Mouse (Mus musculus): ENCODE measurements around the gene Stx2. TPM values are rescaled to one million over a fixed set of nuclear protein-coding genes. Genes with fewer than 3 reads are reported as not detected.

Stx2 gene
- polyA plus RNA-seq, 1 experiment from 2014 or later, result 8.7 TPM

GRCm38 (mm10) chr5:129045641-129046580 is 37.5 kb upstream of the Stx2 start:
- Histone ChIP-seq H3K9me3 (ENCODE audit: control insufficient read depth) (no peaks in the 10 kb centered on the region), H3K4me1 (replicated peaks; ENCODE audit: control insufficient read depth, insufficient read depth, low read length) (no peaks in the 10 kb centered on the region), H3K27me3 (replicated peaks; ENCODE audit: control insufficient read depth, insufficient read depth, low read length) (no peaks in the 10 kb centered on the region), H3K4me3 (ENCODE audit: low read depth, low read length) (no peak overlapping the region), H3K9ac (ENCODE audit: low read depth, low read length) (no peak overlapping the region), H3K4me2 (replicated peaks; ENCODE audit: low read depth) (no peak overlapping the region), H3K27ac (ENCODE audit: low read depth, low read length) (no peak overlapping the region), H3K36me3 (ENCODE audit: control insufficient read depth, insufficient read depth) (no peaks in the 10 kb centered on the region)
- WGBS, result 60% methylated on average over 26 of the region's 26 CpGs
- no peak for TF ChIP-seq CTCF (IDR thresholded peaks at IDR 0.05; ENCODE audit: low read depth)
- ATAC-seq, result no peak

DNA sequence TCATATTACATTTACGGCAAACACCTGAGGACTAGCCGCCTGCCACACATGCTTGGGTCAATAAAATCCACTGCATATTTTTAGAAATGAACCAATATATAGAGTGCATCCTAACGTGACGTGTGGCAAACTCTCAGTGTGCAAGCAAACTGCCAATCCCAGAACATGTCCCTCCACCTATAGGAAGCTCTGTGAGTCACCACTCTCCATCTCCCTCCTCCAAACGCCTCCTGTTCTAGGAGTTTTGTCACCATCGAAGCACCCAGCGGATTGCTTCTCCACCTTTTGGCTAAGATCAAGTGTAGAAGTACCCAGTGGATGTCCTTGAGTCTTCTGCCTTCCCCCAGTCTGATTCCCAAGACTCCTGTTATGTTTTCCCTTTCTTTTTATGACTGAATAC is 29.4 kb upstream of the Stx2 start:
- H3K4me2 ChIP-seq (replicated peaks; ENCODE audit: low read depth), result no peak overlapping the region
- 73% methylated on average over 7 of the region's 7 CpGs for WGBS
- TF ChIP-seq CTCF (IDR thresholded peaks at IDR 0.05; ENCODE audit: low read depth), result no peak
- no peaks in the 10 kb centered on the region for H3K4me1 ChIP-seq (replicated peaks; ENCODE audit: control insufficient read depth, insufficient read depth, low read length)
- H3K9ac ChIP-seq (ENCODE audit: low read depth, low read length), result no peak overlapping the region
- H3K9me3 ChIP-seq (ENCODE audit: control insufficient read depth), result no peaks in the 10 kb centered on the region
- no peaks in the 10 kb centered on the region for H3K36me3 ChIP-seq (ENCODE audit: control insufficient read depth, insufficient read depth)
- H3K27ac ChIP-seq (ENCODE audit: low read depth, low read length), result no peak overlapping the region
- ATAC-seq, result no peak
- no peak overlapping the region for H3K4me3 ChIP-seq (ENCODE audit: low read depth, low read length)
- H3K27me3 ChIP-seq (replicated peaks; ENCODE audit: control insufficient read depth, insufficient read depth, low read length), result no peaks in the 10 kb centered on the region

DNA sequence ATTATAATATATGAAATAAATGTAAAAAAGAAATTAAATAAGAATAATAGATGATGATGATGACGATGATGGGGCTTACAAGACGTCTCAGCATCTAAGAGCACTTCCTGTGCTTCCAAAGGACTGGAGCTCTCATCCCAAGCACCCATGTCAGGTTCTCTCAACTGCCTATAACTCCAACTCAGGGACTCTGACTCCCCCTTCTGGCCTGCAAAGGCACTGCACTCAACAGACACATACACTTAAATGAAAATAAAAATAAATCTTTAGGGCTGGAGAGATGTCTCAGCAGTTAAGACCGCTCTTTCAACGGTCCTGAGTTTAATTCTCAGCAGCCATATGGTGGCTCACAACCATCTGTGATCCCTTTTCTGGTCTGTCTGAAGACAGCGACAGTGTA is 28.3 kb upstream of the Stx2 start:
- no peak overlapping the region for H3K9ac ChIP-seq (ENCODE audit: low read depth, low read length)
- no peak overlapping the region for H3K4me3 ChIP-seq (ENCODE audit: low read depth, low read length)
- H3K4me2 ChIP-seq (replicated peaks; ENCODE audit: low read depth), result no peak overlapping the region
- H3K9me3 ChIP-seq (ENCODE audit: control insufficient read depth), result no peaks in the 10 kb centered on the region
- no peak for ATAC-seq
- WGBS, result 85% methylated on average over 5 of the region's 5 CpGs
- no peaks in the 10 kb centered on the region for H3K4me1 ChIP-seq (replicated peaks; ENCODE audit: control insufficient read depth, insufficient read depth, low read length)
- 0 out of 2 replicates have a peak, but pooled peaks have one; percentile 21 for TF ChIP-seq CTCF (IDR thresholded peaks at IDR 0.05; ENCODE audit: low read depth)
- H3K36me3 ChIP-seq (ENCODE audit: control insufficient read depth, insufficient read depth), result no peaks in the 10 kb centered on the region
- no peak overlapping the region for H3K27ac ChIP-seq (ENCODE audit: low read depth, low read length)
- no peaks in the 10 kb centered on the region for H3K27me3 ChIP-seq (replicated peaks; ENCODE audit: control insufficient read depth, insufficient read depth, low read length)

- TF ChIP-seq CTCF (IDR thresholded peaks at IDR 0.05; ENCODE audit: low read depth), result no peak
- H3K36me3 ChIP-seq (ENCODE audit: control insufficient read depth, insufficient read depth), result no peaks in the 10 kb centered on the region; the same call in 1 of the 2 replicates
- no peak overlapping the region for H3K4me2 ChIP-seq (replicated peaks; ENCODE audit: low read depth)
- H3K27ac ChIP-seq (ENCODE audit: low read depth, low read length), result no peak overlapping the region
- H3K9ac ChIP-seq (ENCODE audit: low read depth, low read length), result no peak overlapping the region
- no peaks in the 10 kb centered on the region for H3K4me1 ChIP-seq (replicated peaks; ENCODE audit: control insufficient read depth, insufficient read depth, low read length)
- 72% methylated on average over 5 of the region's 5 CpGs for WGBS
- no peak overlapping the region for H3K4me3 ChIP-seq (ENCODE audit: low read depth, low read length)
- H3K9me3 ChIP-seq (ENCODE audit: control insufficient read depth), result no peaks in the 10 kb centered on the region
- no peaks in the 10 kb centered on the region for H3K27me3 ChIP-seq (replicated peaks; ENCODE audit: control insufficient read depth, insufficient read depth, low read length)
- no peak for ATAC-seq
Observed at GRCm38 (mm10) chr5:129029131-129029723, 20.9 kb upstream of the Stx2 start.

GRCm38 (mm10) chr5:129026637-129027036 is 18.3 kb upstream of the Stx2 start:
- ATAC-seq, result no peak
- whole genome bisulfite sequencing, result 70% methylated on average over 1 of the region's 1 CpGs
- H3K36me3 ChIP-seq (ENCODE audit: control insufficient read depth, insufficient read depth), result peaks cover 5% of the 10 kb centered on the region; the same call in 1 of the 2 replicates
- no peak overlapping the region for H3K27ac ChIP-seq (ENCODE audit: low read depth, low read length)
- H3K4me1 ChIP-seq (replicated peaks; ENCODE audit: control insufficient read depth, insufficient read depth, low read length), result no peaks in the 10 kb centered on the region
- no peak; the same call in 1 of the 2 replicates for TF ChIP-seq CTCF (IDR thresholded peaks at IDR 0.05; ENCODE audit: low read depth)
- H3K9me3 ChIP-seq (ENCODE audit: control insufficient read depth), result no peaks in the 10 kb centered on the region
- no peak overlapping the region for H3K9ac ChIP-seq (ENCODE audit: low read depth, low read length)
- H3K27me3 ChIP-seq (replicated peaks; ENCODE audit: control insufficient read depth, insufficient read depth, low read length), result no peaks in the 10 kb centered on the region
- no peak overlapping the region for H3K4me2 ChIP-seq (replicated peaks; ENCODE audit: low read depth)
- no peak overlapping the region for H3K4me3 ChIP-seq (ENCODE audit: low read depth, low read length)

DNA sequence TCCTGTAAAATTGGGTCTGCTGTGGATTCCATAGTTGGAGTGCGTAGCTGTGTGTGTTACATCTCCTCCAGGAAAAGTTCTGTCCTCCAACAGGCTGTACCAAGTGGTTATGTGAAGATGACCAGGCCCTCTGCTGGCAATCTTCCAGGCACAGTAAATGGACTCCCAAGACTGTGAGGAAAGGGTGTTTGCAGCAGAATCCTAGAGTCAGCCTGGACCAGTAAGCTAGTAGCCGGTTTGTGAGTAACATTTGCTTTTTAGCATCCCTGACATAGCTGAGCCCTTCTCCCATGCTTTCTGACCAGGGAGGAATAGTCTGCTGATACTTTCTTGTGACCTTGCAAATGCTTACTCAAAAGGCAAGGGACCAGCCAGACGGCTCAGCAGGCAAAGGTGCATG is 17.8 kb upstream of the Stx2 start:
- H3K4me2 ChIP-seq (replicated peaks; ENCODE audit: low read depth), result no peak overlapping the region
- ATAC-seq, result no peak
- 82% methylated on average over 3 of the region's 3 CpGs for WGBS

More for the DNA sequence above, 17.8 kb upstream of the Stx2 start:
- no peaks in the 10 kb centered on the region for H3K9me3 ChIP-seq (ENCODE audit: control insufficient read depth)
- H3K9ac ChIP-seq (ENCODE audit: low read depth, low read length), result no peak overlapping the region
- no peak for TF ChIP-seq CTCF (IDR thresholded peaks at IDR 0.05; ENCODE audit: low read depth)
- no peak overlapping the region; the same call in 1 of the 2 replicates for H3K27ac ChIP-seq (ENCODE audit: low read depth, low read length)
- H3K4me3 ChIP-seq (ENCODE audit: low read depth, low read length), result no peak overlapping the region
- peaks cover 5% of the 10 kb centered on the region; the same call in 1 of the 2 replicates for H3K36me3 ChIP-seq (ENCODE audit: control insufficient read depth, insufficient read depth)
- no peaks in the 10 kb centered on the region for H3K27me3 ChIP-seq (replicated peaks; ENCODE audit: control insufficient read depth, insufficient read depth, low read length)
- no peaks in the 10 kb centered on the region for H3K4me1 ChIP-seq (replicated peaks; ENCODE audit: control insufficient read depth, insufficient read depth, low read length)
